Mouse (Mus musculus): Measurements from ENCODE around the gene Elf2. TPM values are rescaled to one million over a fixed set of nuclear protein-coding genes. Genes with fewer than 3 reads are reported as not detected.

Gene Elf2
- total RNA-seq, 2 experiments from 2014 or later: 33.6 to 39.0 TPM

- DNase-seq (ENCODE audit: low spot score in 2 of 2): peak; percentile 86 to 92
These were observed 51.3 kb downstream of the Elf2 start for GRCm38 (mm10) chr3:51288880-51289821.

- no peak for DNase-seq (ENCODE audit: low spot score in 2 of 2)
These were observed 56.1 kb downstream of the Elf2 start for GRCm38 (mm10) chr3:51284375-51284774.

DNA sequence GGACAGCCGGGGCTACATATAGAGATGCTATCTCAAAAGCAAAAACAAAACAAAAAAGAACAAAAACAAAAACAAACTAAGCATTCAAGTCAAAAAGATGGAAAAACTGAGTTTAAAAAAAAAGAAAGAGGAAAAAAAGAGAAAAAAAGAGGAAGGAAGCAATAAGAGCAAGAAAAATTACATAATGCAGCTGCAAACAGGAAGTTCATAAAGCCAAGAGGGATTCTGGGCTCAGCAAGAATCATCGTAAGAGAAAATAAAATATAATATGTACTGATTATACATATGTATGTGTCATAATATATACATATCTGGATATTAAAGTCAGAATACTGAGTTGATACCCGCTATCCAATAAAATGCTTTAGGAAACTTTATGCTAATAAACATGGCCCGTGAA, 58.7 kb downstream of the Elf2 start:
- DNase-seq (ENCODE audit: low spot score in 2 of 2): no peak

DNA sequence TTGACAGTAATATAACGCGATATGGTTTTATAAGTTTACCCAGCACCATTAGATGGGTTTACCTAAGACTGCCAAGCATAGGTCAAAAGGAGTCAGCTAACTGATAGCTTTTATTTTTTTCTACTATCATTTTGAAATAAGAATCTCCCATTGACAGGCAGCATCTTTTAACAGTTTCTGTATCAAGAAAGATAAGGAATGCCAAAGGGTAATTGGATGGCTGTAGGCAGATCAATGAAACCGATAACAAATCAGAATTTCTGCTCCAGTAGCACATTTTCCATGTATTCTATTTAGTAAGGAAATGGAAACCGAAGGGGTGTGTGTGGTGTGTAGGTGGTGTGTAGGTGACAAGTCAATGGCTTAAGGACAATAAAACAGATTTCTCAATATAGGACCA, 62.0 kb downstream of the Elf2 start:
- no peak for DNase-seq (ENCODE audit: low spot score in 2 of 2)

- peak; percentile 82 to 83 for DNase-seq (ENCODE audit: low spot score in 2 of 2)
These were observed 63.0 kb downstream of the Elf2 start for GRCm38 (mm10) chr3:51277201-51278150.

- DNase-seq (ENCODE audit: low spot score in 2 of 2): peak in 1 of 2 experiments; percentile 45
These were observed 63.9 kb downstream of the Elf2 start for GRCm38 (mm10) chr3:51276421-51277111.

- DNase-seq (ENCODE audit: low spot score in 2 of 2): peak; percentile 93 to 99
These were observed 64.5 kb downstream of the Elf2 start for GRCm38 (mm10) chr3:51275956-51276398.

- DNase-seq (ENCODE audit: low spot score in 2 of 2): no peak
These were observed 70.2 kb downstream of the Elf2 start for GRCm38 (mm10) chr3:51270069-51270817.

DNA sequence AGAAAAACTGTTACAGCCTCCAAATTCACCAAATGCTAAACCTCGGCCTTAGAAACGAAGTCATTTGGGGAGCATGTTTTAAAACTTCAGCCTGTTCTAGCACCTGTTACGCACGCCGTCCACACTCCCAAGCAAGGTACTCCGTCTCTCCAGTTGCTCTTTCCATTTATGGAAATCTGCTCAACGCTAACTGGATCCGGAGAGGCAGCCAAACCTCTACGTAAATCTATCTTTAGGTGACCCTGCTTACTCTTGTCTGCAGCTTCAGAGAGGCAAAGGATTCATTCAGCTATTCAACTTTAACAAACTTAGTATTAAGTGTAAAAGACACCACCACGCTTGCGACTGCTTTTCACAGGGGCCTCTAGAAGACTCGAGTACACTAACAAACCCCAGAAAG, 72.0 kb downstream of the Elf2 start:
- DNase-seq (ENCODE audit: low spot score in 2 of 2): no peak

- DNase-seq (ENCODE audit: low spot score in 2 of 2): no peak
These were observed 77.5 kb downstream of the Elf2 start for GRCm38 (mm10) chr3:51262942-51263341.

- DNase-seq (ENCODE audit: low spot score in 2 of 2): no peak
These were observed 82.4 kb downstream of the Elf2 start for GRCm38 (mm10) chr3:51258070-51258469.

GRCm38 (mm10) chr3:51256450-51256849, 84.0 kb downstream of the Elf2 start:
- no peak for DNase-seq (ENCODE audit: low spot score in 2 of 2)

GRCm38 (mm10) chr3:51254784-51255183, 85.7 kb downstream of the Elf2 start:
- no peak for DNase-seq (ENCODE audit: low spot score in 2 of 2)

DNA sequence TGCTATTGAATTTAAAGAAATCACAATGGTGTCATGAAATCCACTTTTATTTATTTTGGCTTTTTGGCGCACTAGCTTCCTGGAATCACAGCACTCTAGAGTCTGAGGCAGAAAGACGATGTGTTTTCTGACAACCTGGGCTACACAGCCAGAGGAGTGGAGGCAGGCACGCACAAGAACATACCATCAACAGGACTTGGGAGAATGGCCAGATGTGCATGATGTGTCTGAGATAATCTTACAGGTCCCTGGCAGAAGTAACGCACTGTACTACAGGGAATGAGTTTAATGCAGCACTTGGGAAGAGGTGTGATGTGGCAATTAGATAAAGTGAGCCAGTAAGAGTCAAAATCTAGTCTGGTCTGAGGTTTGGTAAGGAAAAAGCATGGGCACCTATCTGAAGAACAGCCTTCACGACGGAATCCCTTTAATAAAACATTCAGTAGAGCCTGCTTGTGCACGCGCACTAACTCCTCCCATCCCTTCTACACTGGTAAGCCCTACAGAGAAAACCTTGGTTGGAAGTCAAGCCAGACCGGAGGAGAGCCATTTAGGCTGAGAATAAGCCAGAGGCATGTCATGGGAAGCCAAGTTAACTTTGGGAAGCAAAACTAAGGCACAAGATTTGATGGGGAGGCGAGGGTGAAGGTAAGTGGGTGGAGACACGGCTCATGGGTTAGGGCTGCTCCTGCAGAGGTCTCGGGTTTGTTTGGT, 87.6 kb downstream of the Elf2 start:
- DNase-seq (ENCODE audit: low spot score in 2 of 2): no peak

DNA sequence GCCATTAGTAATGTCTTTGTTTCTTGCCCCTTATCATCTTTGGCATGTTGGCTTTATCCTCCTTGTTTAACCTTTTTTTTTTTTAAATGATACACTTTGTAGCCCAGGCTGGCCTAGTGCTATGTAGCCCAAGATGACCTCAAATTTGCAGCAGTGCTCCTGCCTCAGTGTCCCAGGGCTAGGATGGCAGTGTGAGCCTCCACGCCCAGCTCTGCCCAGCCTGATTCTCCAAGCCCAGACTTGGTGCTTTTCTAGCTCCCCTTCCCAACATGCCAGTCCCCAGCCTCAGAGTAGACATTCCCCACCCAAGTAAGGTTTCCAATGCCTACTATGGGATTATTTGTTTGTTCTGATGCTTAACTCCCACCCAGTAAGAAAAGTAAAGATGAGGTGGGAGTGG, 88.2 kb downstream of the Elf2 start:
- no peak for DNase-seq (ENCODE audit: low spot score in 2 of 2)

DNA sequence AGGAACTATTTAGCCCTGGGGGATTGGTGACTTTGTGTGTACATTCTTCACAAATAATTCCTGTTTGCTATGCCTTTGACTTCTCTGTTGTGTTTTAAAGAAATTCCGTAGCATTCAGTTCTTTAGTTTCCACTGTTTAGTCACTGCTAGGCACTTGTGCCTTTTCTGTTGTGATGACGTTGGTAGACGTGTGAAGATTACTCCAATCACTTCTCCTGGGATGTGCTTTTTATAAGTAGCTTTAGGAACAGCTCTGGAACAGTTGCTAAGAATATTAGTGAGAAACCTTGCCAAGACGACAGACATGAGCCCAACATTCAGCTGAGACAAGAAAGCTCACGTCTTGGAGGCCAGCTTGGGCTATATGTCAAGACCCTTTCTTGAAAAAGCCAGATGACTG, 89.4 kb downstream of the Elf2 start:
- no peak for DNase-seq (ENCODE audit: low spot score in 2 of 2)

DNA sequence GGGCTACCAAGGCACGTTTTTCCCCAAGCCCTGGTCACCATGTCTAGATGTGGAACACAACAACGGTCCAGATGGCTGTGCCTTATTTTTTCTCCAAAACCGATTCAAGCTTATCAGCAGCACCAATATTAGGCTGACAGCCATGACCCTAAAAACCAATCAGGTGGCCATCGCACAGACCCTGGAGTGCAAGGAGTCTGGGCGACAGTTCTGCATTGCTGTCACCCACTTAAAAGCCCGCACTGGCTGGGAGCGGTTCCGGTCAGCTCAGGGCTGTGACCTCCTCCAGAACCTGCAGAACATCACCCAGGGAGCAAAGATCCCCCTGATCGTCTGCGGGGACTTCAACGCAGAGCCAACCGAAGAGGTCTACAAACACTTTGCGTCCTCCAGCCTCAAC, 90.6 kb downstream of the Elf2 start:
- DNase-seq (ENCODE audit: low spot score in 2 of 2): no peak

DNA sequence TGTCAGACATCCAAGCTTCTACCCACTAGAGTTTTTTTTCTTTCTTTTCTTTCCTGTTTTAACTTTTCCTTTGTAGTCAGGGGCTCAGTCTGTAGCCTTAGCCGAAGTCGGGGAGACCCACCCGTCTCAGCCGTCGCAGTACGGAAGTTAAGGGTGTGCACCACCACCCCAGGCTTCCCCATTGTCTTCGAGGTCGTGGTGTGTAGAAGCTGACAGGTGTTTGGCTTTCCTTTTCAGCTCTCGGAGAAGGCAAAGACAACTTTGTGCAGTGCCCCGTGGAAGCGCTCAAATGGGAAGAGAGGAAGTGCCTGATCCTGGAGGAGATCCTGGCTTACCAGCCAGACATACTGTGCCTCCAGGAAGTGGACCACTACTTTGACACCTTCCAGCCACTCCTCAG, 91.0 kb downstream of the Elf2 start:
- no peak for DNase-seq (ENCODE audit: low spot score in 2 of 2)

DNA sequence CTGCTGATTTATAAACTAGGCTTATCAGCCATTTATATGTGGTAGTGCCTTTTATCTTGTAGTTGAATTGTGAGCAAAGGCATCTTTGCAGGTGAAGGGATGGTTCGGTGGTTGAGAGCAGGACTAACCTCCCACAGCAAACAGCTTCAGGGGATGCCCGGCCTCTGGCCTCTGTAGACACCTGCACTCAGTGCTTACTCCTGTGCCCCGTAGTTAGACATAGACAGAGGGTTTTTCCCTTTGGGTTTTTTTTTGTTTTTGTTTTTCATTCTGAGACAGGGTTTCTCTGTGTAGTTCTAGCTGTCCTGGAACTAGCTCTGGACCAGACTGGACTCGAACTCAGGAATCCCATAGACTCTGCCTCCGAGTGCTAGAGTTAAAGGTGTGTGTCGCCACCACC, 91.9 kb downstream of the Elf2 start:
- DNase-seq (ENCODE audit: low spot score in 2 of 2): no peak

DNA sequence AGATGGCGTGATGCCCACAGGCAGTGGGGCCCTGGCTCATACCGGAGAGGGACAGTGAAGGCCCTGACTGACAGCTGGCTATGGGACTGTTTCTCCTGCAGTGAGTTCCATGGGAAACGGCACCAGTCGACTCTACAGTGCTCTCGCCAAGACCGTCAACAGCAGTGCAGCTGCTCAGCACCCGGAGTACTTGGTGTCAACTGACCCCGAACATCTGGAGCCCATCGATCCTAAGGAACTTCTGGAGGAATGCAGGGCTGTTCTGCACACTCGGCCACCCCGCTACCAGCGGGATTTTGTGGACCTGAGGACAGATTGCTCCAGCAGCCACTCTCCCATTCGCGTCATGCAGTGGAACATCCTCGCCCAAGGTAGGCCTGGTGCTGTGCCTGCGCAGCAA, 92.8 kb downstream of the Elf2 start:
- no peak for DNase-seq (ENCODE audit: low spot score in 2 of 2)
